Mouse (Mus musculus): ENCODE measurements around the gene Adap2.
"Not testable (repeated sequence)": the region's sequence is repeated elsewhere in the genome, so short reads cannot be mapped to it uniquely, and the experiment has no call there.

Gene Adap2

GRCm38 (mm10) chr11:80161041-80161440, 7.1 kb downstream of the Adap2 start:
- no peak for DNase-seq (ENCODE audit: low spot score)

- no peak for DNase-seq (ENCODE audit: low spot score)
These were observed 9.6 kb downstream of the Adap2 start for GRCm38 (mm10) chr11:80163362-80164116.

GRCm38 (mm10) chr11:80164224-80164623, 10.3 kb downstream of the Adap2 start:
- DNase-seq (ENCODE audit: low spot score), result no peak

GRCm38 (mm10) chr11:80168121-80168520, 14.2 kb downstream of the Adap2 start:
- no peak for DNase-seq (ENCODE audit: low spot score)

- DNase-seq (ENCODE audit: low spot score), result no peak
These were observed 14.8 kb downstream of the Adap2 start for GRCm38 (mm10) chr11:80168611-80169249.

- no peak for DNase-seq (ENCODE audit: low spot score)
These were observed 15.7 kb downstream of the Adap2 start for GRCm38 (mm10) chr11:80169629-80170028.

GRCm38 (mm10) chr11:80170351-80170750, 16.4 kb downstream of the Adap2 start:
- DNase-seq (ENCODE audit: low spot score), result no peak

GRCm38 (mm10) chr11:80171884-80172283, 18.0 kb downstream of the Adap2 start:
- peak; percentile 17 for DNase-seq (ENCODE audit: low spot score)

- no peak for DNase-seq (ENCODE audit: low spot score)
These were observed 20.2 kb downstream of the Adap2 start for GRCm38 (mm10) chr11:80173963-80174670.

GRCm38 (mm10) chr11:80176911-80177895, 23.3 kb downstream of the Adap2 start:
- no peak for DNase-seq (ENCODE audit: low spot score)

GRCm38 (mm10) chr11:80178316-80178715, 24.4 kb downstream of the Adap2 start:
- no peak for DNase-seq (ENCODE audit: low spot score)

GRCm38 (mm10) chr11:80181021-80181749, 27.3 kb downstream of the Adap2 start:
- DNase-seq (ENCODE audit: low spot score), result no peak

GRCm38 (mm10) chr11:80183054-80183704, 29.3 kb downstream of the Adap2 start:
- DNase-seq (ENCODE audit: low spot score), result not testable (repeated sequence)

GRCm38 (mm10) chr11:80183705-80184255, 29.9 kb downstream of the Adap2 start, which contains the start of gene Rnf135:
Rnf135 (plus strand) TSS chr11:80183851.
- DNase-seq (ENCODE audit: low spot score), result peak; percentile 90

- no peak for DNase-seq (ENCODE audit: low spot score)
These were observed 30.7 kb downstream of the Adap2 start for GRCm38 (mm10) chr11:80184531-80185071.

GRCm38 (mm10) chr11:80185441-80185976, 31.6 kb downstream of the Adap2 start:
- not testable (repeated sequence) for DNase-seq (ENCODE audit: low spot score)

GRCm38 (mm10) chr11:80190280-80190679, 36.4 kb downstream of the Adap2 start:
- no peak for DNase-seq (ENCODE audit: low spot score)

GRCm38 (mm10) chr11:80193827-80194226, 39.9 kb downstream of the Adap2 start:
- DNase-seq (ENCODE audit: low spot score), result no peak

GRCm38 (mm10) chr11:80196351-80196750, 42.4 kb downstream of the Adap2 start:
- DNase-seq (ENCODE audit: low spot score), result no peak
